Mouse (Mus musculus): ENCODE measurements at regions not wholly inside any gene's neighbourhood (a gene's known extent, or its start where the extent isn't known, plus 50 kb on each side); places are given as distances from the start of the nearest gene placed in this dataset.

- Histone ChIP-seq H3K4me1 (ENCODE audit: control insufficient read depth, insufficient read depth, low read length) (peaks cover 19% of the 10 kb centered on the region), H3K36me3 (ENCODE audit: control insufficient read depth, insufficient read depth, low read length) (no peaks in the 10 kb centered on the region), H3K9ac (ENCODE audit: low read depth, low read length) (no peak overlapping the region), H3K27me3 (replicated peaks; ENCODE audit: control insufficient read depth, insufficient read depth, low read length) (no peaks in the 10 kb centered on the region), H3K4me3 (ENCODE audit: low read length) (no peak overlapping the region), H3K9me3 (ENCODE audit: control insufficient read depth, low read length) (no peaks in the 10 kb centered on the region), H3K4me2 (ENCODE audit: low read depth, low read length) (no peak overlapping the region), H3K27ac (ENCODE audit: low read length) (no peak overlapping the region)
- 89% methylated on average over 1 of the region's 1 CpGs for WGBS
- no peak for ATAC-seq
Observed at GRCm38 (mm10) chr14:54109129-54109528, 144.8 kb downstream of the Dad1 start.

GRCm38 (mm10) chr14:54108311-54109074 lies 145.4 kb downstream of the Dad1 start:
- ATAC-seq: peak; percentile 78
- WGBS: 17% methylated on average over 9 of the region's 9 CpGs
- H3K4me2 ChIP-seq (ENCODE audit: low read depth, low read length): 0 out of 2 replicates have a peak overlapping the region, but pooled peaks have one; percentile 18

GRCm38 (mm10) chr14:54107204-54107796 lies 146.6 kb downstream of the Dad1 start:
- no peaks in the 10 kb centered on the region for H3K36me3 ChIP-seq (ENCODE audit: control insufficient read depth, insufficient read depth, low read length)
- H3K27ac ChIP-seq (ENCODE audit: low read length): no peak overlapping the region
- H3K9me3 ChIP-seq (ENCODE audit: control insufficient read depth, low read length): no peaks in the 10 kb centered on the region
- peaks cover 21% of the 10 kb centered on the region for H3K4me1 ChIP-seq (ENCODE audit: control insufficient read depth, insufficient read depth, low read length)
- H3K4me3 ChIP-seq (ENCODE audit: low read length): no peak overlapping the region
- no peak overlapping the region for H3K4me2 ChIP-seq (ENCODE audit: low read depth, low read length)
- peak; percentile 62 for ATAC-seq
- H3K9ac ChIP-seq (ENCODE audit: low read depth, low read length): no peak overlapping the region
- 57% methylated on average over 7 of the region's 7 CpGs for WGBS
- H3K27me3 ChIP-seq (replicated peaks; ENCODE audit: control insufficient read depth, insufficient read depth, low read length): no peaks in the 10 kb centered on the region

More at GRCm38 (mm10) chr14:54108311-54109074, 145.4 kb downstream of the Dad1 start:
- H3K9ac ChIP-seq (ENCODE audit: low read depth, low read length): no peak overlapping the region
- H3K9me3 ChIP-seq (ENCODE audit: control insufficient read depth, low read length): no peaks in the 10 kb centered on the region
- H3K27me3 ChIP-seq (replicated peaks; ENCODE audit: control insufficient read depth, insufficient read depth, low read length): no peaks in the 10 kb centered on the region
- no peak overlapping the region for H3K27ac ChIP-seq (ENCODE audit: low read length)
- peaks cover 19% of the 10 kb centered on the region for H3K4me1 ChIP-seq (ENCODE audit: control insufficient read depth, insufficient read depth, low read length)
- H3K36me3 ChIP-seq (ENCODE audit: control insufficient read depth, insufficient read depth, low read length): no peaks in the 10 kb centered on the region
- H3K4me3 ChIP-seq (ENCODE audit: low read length): no peak overlapping the region

- WGBS: 73% methylated on average over 6 of the region's 6 CpGs
- ATAC-seq: no peak
- Histone ChIP-seq H3K27me3 (replicated peaks; ENCODE audit: control insufficient read depth, insufficient read depth, low read length) (no peaks in the 10 kb centered on the region), H3K4me1 (ENCODE audit: control insufficient read depth, insufficient read depth, low read length) (peaks cover 22% of the 10 kb centered on the region), H3K27ac (ENCODE audit: low read length) (no peak overlapping the region), H3K9ac (ENCODE audit: low read depth, low read length) (no peak overlapping the region), H3K36me3 (ENCODE audit: control insufficient read depth, insufficient read depth, low read length) (no peaks in the 10 kb centered on the region), H3K4me2 (ENCODE audit: low read depth, low read length) (no peak overlapping the region), H3K4me3 (ENCODE audit: low read length) (no peak overlapping the region), H3K9me3 (ENCODE audit: control insufficient read depth, low read length) (no peaks in the 10 kb centered on the region)
Observed at GRCm38 (mm10) chr14:54104243-54104642, 149.7 kb downstream of the Dad1 start.

GRCm38 (mm10) chr14:54103541-54103940 lies 150.4 kb downstream of the Dad1 start:
- H3K27ac ChIP-seq (ENCODE audit: low read length): no peak overlapping the region
- H3K36me3 ChIP-seq (ENCODE audit: control insufficient read depth, insufficient read depth, low read length): no peaks in the 10 kb centered on the region
- H3K4me2 ChIP-seq (ENCODE audit: low read depth, low read length): no peak overlapping the region
- no peak overlapping the region for H3K4me3 ChIP-seq (ENCODE audit: low read length)
- WGBS: 83% methylated on average over 5 of the region's 5 CpGs
- no peaks in the 10 kb centered on the region for H3K9me3 ChIP-seq (ENCODE audit: control insufficient read depth, low read length)
- no peak for ATAC-seq
- no peak overlapping the region for H3K9ac ChIP-seq (ENCODE audit: low read depth, low read length)
- H3K27me3 ChIP-seq (replicated peaks; ENCODE audit: control insufficient read depth, insufficient read depth, low read length): no peaks in the 10 kb centered on the region
- H3K4me1 ChIP-seq (ENCODE audit: control insufficient read depth, insufficient read depth, low read length): peaks cover 18% of the 10 kb centered on the region

- no peak overlapping the region for H3K27ac ChIP-seq (ENCODE audit: low read length)
- no peak overlapping the region for H3K9ac ChIP-seq (ENCODE audit: low read depth, low read length)
- no peaks in the 10 kb centered on the region for H3K36me3 ChIP-seq (ENCODE audit: control insufficient read depth, insufficient read depth, low read length)
- H3K4me1 ChIP-seq (ENCODE audit: control insufficient read depth, insufficient read depth, low read length): peaks cover 18% of the 10 kb centered on the region
- H3K4me3 ChIP-seq (ENCODE audit: low read length): no peak overlapping the region
- ATAC-seq: no peak
- no peak overlapping the region for H3K4me2 ChIP-seq (ENCODE audit: low read depth, low read length)
- no peaks in the 10 kb centered on the region for H3K9me3 ChIP-seq (ENCODE audit: control insufficient read depth, low read length)
- no peaks in the 10 kb centered on the region for H3K27me3 ChIP-seq (replicated peaks; ENCODE audit: control insufficient read depth, insufficient read depth, low read length)
- 62% methylated on average over 3 of the region's 3 CpGs for whole genome bisulfite sequencing
Observed at GRCm38 (mm10) chr14:54103115-54103514, 150.8 kb downstream of the Dad1 start.

- Histone ChIP-seq H3K4me1 (ENCODE audit: control insufficient read depth, insufficient read depth, low read length) (peaks cover 23% of the 10 kb centered on the region), H3K4me2 (ENCODE audit: low read depth, low read length) (no peak overlapping the region), H3K4me3 (ENCODE audit: low read length) (no peak overlapping the region), H3K9ac (ENCODE audit: low read depth, low read length) (no peak overlapping the region), H3K27me3 (replicated peaks; ENCODE audit: control insufficient read depth, insufficient read depth, low read length) (no peaks in the 10 kb centered on the region), H3K27ac (ENCODE audit: low read length) (no peak overlapping the region), H3K36me3 (ENCODE audit: control insufficient read depth, insufficient read depth, low read length) (no peaks in the 10 kb centered on the region), H3K9me3 (ENCODE audit: control insufficient read depth, low read length) (no peaks in the 10 kb centered on the region)
- WGBS: 42% methylated on average over 3 of the region's 3 CpGs
- ATAC-seq: no peak
Observed at GRCm38 (mm10) chr14:54101775-54102174, 152.1 kb downstream of the Dad1 start.

GRCm38 (mm10) chr14:54099360-54099759 lies 154.5 kb downstream of the Dad1 start:
- Histone ChIP-seq H3K4me2 (ENCODE audit: low read depth, low read length) (no peak overlapping the region), H3K36me3 (ENCODE audit: control insufficient read depth, insufficient read depth, low read length) (no peaks in the 10 kb centered on the region), H3K4me3 (ENCODE audit: low read length) (no peak overlapping the region), H3K27me3 (replicated peaks; ENCODE audit: control insufficient read depth, insufficient read depth, low read length) (no peaks in the 10 kb centered on the region), H3K9me3 (ENCODE audit: control insufficient read depth, low read length) (no peaks in the 10 kb centered on the region), H3K4me1 (ENCODE audit: control insufficient read depth, insufficient read depth, low read length) (peaks cover 23% of the 10 kb centered on the region), H3K27ac (ENCODE audit: low read length) (no peak overlapping the region), H3K9ac (ENCODE audit: low read depth, low read length) (no peak overlapping the region)
- 84% methylated on average over 6 of the region's 6 CpGs for WGBS
- no peak for ATAC-seq

- H3K4me2 ChIP-seq (ENCODE audit: low read depth, low read length): peak overlapping the region; percentile 17; the same call in 1 of the 2 replicates
- WGBS: 36% methylated on average over 10 of the region's 10 CpGs
- H3K27ac ChIP-seq (ENCODE audit: low read length): peak overlapping the region; percentile 28
- H3K9me3 ChIP-seq (ENCODE audit: control insufficient read depth, low read length): no peaks in the 10 kb centered on the region
- ATAC-seq: peak; percentile 72
- no peak overlapping the region for H3K4me3 ChIP-seq (ENCODE audit: low read length)
- H3K9ac ChIP-seq (ENCODE audit: low read depth, low read length): no peak overlapping the region
- H3K27me3 ChIP-seq (replicated peaks; ENCODE audit: control insufficient read depth, insufficient read depth, low read length): no peaks in the 10 kb centered on the region
- H3K36me3 ChIP-seq (ENCODE audit: control insufficient read depth, insufficient read depth, low read length): no peaks in the 10 kb centered on the region
- H3K4me1 ChIP-seq (ENCODE audit: control insufficient read depth, insufficient read depth, low read length): peaks cover 23% of the 10 kb centered on the region
Observed at GRCm38 (mm10) chr14:54098122-54098775, 155.7 kb downstream of the Dad1 start.
